Mouse (Mus musculus) urinary bladder, adult 2 months (tissue): ENCODE measurements around the gene Dntt. TPM values are rescaled to one million over a fixed set of nuclear protein-coding genes. Genes with fewer than 3 reads are reported as not detected.

Source experiments
- DNase-seq: peaks from one replicate; pipeline ENCODE4 v3.0.0; 2022; ENCODE audit warnings: low spot score
- polyA plus RNA-seq: library from polyadenylated mRNA; depleted of rRNA; stranded (reverse); fragments of >200 nt; gene quantifications from 2 replicates; pipeline ENCODE4 v1.2.3, GENCODE M21; 2012

Gene Dntt
- polyA plus RNA-seq, 1 experiment = 0.03 TPM

DNA sequence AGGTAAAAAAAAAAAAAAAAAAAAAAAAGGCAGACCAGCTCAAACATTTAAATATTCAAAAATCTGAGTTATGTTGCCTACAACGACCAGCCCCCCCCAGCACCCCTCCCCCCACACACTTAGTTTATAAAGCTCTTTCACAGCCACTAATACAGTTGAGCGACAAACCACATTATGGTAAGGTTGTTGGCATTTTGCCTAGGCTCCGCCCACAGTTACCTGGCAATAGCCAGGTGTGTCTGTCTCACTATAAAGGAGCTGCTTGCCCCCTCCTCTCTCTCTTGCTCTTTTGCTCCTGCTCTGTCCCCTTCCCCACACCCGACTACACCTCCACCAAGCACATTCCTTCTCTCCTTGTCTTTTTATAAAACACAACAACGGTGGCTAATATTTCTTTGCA lies 17.4 kb upstream of the Dntt start:
- no peak for DNase-seq

DNA sequence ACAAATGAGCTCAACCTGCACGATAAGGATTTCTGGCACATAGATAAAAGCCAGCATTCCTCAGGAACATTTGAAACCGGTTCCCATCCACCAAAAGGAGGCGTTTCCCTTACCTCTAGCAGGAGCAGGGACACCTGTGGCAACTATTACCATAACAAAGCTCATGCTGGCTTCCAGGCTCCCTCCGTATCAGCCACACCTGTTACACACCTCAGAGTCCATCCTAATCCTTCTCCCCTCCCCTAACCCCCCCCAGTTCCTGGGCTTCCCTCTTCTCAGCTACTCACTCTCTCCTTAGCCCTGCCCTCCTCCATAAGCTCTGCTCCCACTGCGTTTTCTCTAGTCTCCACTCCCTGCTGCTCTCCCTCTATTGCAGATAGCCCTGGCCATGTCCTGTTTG lies 15.5 kb upstream of the Dntt start:
- DNase-seq = no peak

DNA sequence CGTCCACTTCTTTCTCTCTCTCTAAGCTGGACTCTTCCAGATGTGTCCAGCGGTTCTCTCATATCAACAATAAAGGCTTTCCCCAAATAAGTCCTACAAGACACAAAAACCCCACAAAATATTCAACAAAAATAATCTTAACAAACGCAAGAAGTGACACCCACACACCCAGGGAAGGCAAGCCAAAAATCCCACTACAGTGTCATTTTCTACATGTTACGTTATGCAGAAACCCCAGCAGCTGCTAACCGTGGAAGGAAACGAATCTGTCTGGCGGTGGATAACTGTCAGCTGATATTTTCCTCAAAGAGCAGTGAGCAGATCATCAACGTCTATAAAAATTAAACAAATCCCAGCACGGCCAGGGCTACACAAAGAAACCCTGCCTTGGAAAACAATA lies 15.1 kb upstream of the Dntt start:
- DNase-seq = no peak

DNA sequence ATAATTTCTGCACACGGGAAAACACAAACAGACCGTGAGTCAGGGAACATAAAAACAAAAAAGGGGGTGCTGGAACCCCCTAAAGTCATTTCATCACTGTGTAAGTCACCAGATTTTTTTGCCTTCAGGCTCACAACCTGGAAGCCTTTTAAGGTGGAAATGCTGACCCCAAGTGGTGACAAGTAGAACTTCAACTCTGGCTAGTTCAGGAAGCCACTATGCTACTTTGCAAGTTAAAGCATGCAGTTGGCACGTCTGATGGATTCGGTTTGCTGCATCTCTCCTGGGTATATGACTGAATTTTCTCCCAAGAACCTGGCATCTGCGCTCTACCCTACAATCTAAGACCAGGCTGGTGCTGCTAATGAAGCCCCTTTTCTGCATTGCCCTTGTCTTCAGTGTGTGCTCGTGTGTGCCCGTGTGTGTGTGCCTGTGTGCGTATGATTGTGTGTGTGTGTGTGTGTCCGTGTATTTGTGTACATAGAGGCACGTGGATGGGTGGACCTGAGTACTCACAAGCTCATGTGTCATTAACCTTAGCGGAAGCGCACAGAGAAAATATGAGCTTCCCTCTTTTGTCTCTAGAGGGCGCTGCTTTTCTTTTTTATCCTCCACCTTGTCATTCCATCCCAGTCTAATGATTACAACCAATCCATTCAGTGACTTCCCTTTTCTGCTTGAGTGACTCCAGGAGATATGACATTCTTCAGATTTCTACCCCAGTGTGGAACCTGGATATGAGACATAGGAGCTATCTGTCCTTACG lies 12.9 kb upstream of the Dntt start:
- no peak for DNase-seq

DNA sequence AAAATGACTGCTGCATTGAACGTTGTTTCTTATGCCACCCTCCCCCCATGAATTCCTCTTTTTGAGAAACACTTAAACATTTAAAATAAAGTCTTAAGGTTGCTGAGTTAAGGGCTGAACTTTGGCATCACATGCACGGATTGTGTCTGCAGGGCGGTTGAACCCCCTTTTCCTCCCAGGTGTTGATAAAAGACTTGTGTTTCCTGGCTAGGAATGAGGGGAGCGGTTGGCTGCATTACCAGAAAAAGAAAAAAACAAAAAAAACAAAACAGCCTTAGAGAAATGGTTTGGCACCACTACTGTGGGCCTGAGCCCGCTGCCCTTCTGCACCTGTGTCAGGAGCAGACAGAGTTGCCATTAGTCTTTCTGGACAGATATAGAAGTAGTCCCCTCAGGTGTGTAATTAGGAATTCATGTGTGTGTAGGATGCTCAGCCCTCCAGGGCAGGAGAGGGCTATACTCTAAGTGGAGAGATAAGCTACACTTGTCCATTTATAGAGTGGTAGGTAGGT lies 9.9 kb upstream of the Dntt start:
- no peak for DNase-seq

DNA sequence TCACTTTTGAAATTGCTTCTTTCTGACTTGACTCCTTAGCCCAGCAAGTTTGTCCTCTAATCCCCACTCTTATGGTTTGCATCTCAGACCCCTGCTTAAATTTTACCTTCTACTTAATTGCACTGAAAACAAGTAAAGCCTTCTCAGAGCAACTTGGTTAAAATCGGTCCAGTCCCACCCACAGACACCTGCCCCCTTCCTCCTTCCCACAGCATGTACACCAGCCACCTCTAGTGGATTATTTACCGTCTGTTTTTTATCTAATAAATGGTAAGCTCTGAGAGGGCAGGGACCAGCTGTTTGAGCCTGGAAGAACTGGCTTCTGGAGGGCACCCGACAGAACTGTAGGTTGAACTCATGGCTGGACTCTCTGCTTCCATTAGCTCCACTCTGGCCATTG lies 8.5 kb upstream of the Dntt start:
- no peak for DNase-seq

DNA sequence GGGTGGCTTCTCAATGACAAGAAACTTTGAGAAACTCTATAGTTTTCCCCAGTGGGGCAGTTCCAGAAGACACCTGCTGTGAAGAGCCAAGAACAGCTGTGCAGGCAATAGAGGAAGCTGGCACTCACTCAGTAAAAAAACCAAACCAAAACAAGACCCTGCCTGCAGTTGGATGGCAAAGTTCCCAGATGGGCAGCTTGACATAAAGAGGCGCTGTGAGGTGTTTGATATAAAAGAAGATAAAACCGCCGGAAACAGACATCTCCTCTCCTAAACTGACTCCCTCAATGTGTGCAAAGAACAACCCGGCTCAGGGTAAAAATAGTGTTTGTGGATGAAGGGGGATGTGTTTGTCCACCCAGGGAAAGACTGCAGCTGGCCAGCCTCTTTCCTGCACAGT lies 6.8 kb upstream of the Dntt start:
- DNase-seq = no peak

DNA sequence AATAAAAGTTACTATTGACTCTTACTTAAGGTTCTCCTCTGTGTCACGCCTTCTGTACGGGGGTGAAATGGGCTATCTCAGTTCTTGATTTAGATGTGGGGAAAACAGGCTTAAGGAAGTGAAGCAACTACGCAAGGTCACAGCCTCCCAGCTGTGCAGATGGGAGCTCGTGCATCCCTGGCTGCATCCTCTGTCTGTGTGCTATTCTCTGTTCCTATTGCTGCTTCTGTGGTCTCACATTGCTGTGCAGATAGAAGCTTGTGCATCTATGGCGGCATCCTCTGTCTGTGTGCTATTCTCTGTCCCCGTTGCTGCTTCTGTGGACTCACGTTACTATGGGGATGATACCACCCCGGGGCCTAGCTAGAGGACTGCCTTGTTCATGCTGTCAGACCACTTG lies 2.5 kb upstream of the Dntt start:
- no peak for DNase-seq

DNA sequence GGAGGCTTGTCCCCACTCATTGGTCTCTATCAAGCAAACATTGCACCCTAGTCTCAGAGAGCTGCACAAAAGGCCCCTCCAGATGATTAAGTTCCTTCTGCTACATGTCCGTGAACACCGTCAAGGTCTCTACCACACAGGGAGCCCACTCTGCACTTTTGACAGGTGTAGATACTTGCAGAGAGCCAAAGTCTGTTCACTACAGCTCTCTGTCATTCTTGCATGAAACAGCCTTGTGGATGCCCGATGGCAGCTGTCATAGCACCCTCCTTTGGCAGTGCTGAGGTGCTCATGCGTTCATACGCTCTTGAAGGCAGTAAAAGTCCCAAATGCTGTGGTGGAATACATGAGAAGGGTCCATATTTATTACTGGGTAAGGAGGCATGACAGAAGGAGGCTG lies 2.1 kb upstream of the Dntt start:
- no peak for DNase-seq

DNA sequence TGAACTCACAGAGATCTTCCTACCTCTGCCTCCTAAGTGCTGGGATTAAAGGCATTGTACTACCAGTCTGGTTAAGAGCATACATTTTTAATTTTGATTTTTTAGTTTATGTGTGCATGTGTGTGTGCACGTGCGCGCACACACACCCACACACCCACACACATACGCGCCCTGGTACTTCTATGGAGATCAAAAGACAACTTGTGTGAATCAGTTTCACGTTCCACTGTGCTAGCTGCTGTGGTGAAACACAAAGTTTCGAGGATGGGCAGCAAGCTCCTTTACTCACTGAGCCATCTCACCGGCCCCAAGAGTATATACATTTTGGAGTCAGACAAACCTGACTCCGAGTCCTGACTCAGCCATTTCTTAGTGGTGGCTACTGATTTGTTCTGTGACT lies 1.5 kb upstream of the Dntt start:
- DNase-seq = no peak

DNA sequence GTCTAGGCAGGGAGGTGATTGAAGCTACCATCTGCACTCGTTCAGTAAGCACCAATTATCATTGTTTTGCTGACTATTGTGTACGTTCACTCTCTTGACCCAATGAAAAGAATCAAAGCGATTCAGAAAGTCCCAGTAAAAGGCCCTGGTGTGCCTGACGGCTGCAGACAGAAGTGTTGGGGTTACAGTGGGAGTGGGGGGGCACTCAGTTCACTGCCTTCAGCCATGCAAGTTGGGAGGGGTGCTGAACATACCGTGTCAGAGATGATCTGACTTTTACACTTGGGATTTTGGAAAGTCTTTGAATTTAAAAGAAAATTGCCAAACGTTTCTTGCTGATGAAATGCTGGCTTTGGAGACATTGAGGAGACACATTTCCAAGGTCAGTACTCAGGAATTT lies 1.1 kb downstream of the Dntt start:
- no peak for DNase-seq

DNA sequence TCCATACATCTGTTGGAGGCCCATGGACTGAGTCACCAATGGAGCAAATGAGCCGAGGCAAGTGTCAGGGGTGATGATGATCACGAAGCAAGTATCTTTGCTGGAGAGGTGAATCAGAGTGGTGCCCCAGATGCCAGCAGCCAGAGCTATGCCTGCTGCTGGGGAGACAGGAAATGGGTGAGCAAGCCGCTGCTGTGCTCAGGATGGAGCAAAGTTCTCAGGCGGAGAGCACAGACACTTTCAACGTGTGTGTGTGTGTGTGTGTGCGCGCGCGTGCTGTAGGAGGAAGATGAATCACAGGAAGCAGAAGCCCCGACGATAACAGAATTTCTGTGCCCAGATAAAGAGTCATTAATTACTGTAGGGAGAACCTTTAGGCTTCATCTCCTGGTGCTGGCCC lies 1.9 kb downstream of the Dntt start:
- no peak for DNase-seq

DNA sequence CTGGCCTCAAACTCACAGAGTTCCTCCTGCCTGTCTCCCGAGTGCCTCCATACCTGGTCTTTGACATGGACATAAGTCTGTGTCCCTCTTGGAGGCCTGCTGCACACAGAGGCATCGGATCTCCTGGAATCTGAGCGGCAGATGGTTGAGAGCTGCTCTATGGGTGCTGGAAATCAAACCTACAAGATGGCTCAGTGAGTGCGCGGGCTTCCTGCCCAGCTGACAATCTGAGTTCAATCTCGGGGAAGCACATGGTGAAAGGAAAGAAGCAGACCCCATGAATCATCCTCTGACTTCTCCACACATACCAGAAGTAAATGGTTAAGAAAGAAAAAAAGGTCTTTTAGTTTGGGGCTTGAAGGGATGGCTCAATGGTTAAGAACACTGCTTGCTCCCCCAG lies 2.8 kb downstream of the Dntt start:
- no peak for DNase-seq

DNA sequence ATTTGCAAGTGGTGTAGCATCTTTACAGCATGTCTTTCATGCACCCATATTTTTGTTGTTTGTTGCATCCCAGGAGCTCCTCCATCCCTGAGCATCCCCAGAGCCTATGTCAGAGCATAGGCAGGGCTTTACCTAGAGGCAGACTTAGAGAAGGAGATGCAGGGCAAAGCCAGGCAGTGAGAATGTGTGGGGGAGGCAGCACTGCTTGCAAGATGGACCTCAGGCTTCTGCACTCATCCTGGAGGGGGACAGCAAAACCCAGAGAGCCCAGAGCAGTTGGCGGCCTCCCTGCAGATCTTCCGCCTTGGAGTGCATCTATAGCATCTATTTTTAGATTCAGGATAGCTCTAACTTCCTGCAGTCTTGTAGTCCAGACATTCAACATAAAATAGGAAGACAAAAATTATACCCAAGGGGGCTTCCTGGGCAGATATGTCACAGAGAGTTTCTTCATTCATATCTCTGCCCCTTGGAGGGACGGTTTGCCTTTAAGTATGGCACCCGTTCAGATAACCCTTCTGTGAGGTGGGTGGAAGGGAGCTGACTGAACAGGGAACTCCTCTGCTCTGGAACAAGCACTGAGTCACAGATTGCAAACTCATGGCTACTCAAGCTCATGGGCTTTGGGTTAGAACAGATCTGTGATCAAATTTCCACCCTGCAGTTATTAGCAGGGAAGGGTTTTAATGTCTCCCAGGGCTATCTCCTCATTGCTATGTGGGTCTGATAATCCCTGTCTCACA lies 6.9 kb downstream of the Dntt start:
- DNase-seq = no peak

DNA sequence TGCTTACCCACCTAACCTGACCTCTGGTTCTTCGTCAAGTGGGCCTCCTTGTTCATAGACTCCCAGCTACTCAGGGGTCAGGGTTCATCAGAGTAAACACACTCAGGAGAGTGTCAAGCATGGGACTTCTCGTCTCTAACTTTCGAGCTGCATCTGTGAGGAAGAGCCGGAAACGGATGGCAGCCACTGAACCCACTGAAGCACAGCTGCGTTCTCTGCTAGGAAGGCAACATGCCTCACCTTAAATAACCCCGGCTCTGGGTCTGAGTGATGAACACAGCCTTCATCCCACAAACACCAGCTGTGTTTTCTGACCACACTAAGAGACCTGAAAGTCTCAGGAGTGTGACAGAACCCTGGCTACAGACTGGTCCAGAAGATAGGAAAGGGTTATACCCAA lies 10.0 kb downstream of the Dntt start:
- DNase-seq = no peak

DNA sequence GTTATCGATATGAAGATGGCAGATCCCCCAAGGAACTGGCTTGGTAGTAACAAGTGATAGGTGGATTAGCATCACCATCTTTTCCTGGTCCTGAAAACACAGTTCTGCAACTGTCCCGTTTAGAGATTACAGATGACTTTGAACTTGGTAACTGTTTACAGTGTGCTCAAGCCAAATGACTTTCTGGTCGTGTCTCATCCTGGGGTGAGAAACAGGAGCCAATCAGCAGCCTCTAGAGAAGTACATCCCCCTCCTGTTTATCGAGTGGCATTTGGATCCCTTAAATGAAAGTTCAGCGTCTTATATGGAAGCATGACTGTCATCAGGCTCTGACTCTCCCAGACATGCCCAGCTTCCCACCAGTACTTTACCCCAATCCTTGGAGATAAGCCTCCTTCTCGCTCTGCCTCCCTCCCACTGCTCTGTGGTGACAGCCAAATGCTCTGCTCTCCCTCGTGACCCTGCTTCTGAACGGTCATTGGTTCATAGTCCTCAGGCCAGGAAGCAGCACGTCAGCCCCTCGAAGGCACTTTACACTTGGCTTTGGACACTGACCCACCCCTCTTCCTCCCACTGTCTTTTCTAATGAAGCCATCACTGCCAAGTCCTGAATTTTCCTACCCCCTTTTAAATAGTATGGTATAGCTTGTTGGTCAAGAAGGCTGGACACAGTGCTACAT lies 16.2 kb downstream of the Dntt start:
- DNase-seq = no peak

DNA sequence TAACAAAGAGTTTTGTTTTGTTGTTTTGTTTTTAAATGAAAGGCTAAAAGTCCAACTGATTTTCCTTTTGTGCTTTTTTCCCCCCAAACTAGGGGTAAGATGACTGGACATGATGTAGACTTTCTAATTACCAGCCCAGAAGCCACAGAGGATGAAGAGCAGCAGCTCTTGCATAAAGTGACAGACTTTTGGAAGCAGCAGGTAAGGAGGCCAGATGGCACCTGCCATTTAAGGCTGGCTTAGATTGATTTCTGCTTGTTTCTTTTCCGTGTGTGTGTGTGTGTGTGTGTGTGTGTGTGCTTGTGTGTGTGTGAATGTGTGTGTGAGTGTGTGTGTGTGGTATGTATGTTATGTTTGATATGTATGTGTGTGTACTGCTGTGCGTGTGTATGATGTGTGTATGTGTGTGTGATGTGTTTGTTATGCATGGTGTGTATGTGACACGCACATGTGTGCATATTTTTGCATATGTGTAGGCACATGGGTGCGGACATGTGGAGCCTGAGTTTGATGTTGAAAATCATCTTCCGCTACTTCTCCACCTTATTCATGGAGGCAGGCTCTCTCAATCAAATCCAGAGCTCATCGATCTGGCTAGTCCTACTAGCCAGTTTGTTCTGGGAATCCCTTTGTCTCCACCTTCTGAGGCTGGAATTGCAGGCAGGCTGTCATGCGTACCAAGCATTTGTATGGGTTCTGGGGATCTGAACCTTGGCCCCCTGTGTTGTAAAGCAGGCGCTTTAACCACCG lies 18.5 kb downstream of the Dntt start:
- no peak for DNase-seq

DNA sequence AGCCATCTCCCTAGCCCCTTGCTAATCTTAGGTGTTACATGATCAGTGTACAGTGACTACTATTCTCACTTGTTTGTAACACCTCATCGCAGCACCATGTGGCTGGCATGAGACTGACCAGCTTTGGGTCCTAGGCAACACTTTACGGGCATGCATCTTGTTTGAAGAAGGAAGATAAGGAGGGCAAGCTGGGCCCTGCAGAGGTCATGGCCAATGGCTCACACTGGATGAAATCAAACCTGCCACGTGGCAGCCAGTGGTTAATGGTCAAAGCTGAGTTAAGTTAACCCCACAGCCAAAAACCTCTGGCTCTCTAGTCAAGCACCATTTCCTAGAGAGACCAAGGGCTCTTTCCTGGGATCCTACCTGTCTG lies 19.1 kb downstream of the Dntt start:
- no peak for DNase-seq

DNA sequence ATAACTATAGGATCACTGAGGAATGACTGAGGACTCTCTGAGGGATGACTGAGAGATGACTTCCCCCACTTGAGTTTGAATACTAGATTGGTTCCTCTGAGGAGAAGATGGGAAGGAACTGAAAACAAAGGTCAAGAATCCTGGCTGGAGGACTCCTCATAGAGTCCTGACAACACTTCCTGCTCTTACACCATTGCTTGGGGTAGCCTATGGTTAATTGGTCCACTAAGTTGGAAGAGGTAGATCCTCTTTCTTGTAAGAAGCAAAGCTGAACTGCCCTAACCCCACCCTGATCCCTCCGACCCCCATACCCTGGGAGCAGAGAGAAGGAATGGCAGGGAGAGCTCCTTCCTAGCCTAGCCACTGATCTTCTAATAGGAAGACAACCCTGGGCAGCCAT lies 22.6 kb downstream of the Dntt start:
- DNase-seq = no peak

DNA sequence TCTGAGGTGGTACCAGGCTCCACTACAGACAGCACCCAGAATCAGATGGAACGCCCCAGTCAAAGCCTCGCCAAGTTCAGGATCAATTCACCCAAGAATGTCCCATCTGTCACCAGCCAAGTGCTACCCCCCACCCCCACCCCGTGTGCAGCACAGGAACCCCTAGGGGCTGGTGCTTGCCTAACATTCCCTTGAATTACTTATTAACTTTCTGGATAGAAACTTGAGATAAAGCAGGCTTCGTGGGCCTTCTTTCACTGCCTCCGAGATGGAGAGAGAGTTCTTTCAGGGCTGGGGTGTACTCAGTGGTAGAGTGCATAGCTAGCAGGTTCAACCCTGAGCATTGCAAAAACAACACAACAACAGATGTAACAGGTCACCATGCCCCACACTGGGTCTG lies 23.2 kb downstream of the Dntt start:
- no peak for DNase-seq

DNA sequence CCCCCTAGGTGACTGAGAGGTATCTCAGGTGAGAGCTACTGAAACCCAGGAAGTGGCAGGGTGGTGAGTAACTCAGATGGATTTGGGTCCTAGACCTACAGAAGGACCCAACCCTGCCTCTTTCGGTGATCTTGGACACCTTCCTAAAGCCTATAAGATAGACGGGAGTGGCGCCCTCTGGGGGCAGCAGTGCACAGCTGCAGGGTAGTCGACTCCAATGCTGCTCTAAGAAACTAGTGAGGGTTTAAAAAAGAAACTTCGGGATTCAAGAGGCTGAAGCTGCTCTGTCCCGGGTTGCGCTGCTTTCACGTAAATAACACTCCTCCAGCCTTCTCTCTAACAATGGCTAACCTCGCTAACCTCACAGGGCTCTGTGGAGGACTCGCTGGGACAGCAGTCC lies 24.5 kb downstream of the Dntt start:
- no peak for DNase-seq

DNA sequence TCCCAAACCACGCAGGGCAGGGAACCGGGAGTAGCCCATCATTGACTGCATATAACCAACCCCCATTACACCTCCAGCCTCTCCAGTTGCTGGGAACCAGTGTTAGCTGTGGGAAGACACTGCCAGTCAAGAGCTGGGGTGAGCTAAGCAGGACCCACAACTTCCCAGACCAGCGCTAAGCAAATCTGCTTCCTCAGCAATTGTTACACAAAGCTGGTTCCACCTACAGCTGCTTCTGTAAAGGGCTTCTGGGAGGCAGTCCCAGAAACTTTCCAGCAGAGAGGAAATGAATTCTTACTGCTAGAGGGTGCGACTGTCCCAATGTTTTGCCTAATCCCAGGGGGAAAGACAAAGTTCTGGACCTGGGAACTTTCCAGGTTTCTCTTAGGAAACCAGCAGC lies 25.6 kb downstream of the Dntt start:
- DNase-seq = no peak
